Mouse (Mus musculus) embryo, embryonic 10.5 days (tissue): Measurements from ENCODE around the gene Ubxn7.

Source experiments
- DNase-seq: peaks from one replicate; pipeline ENCODE4 v3.0.0-alpha.2; 2015; ENCODE audit warnings: low spot score

Ubxn7 gene

DNA sequence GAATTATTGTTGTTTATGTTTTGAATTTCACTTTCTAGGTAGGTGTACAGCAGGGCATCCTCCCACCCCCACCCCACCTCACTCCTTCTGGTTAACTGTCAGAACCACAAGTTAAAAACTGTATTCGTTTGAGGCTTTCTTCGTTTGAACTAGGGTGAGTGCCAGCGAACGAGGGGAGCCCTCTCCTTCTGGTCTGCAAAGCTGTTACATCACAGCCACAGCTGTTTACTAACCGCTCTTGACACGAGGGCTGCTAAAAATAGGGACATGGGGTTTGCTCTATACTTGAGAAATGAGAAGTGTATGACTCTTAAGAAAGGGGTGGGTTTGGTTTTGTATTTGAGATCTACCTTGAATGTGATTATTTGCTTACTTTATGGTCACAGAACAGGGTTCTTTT is 102.0 kb downstream of the Ubxn7 start:
- no peak for DNase-seq

DNA sequence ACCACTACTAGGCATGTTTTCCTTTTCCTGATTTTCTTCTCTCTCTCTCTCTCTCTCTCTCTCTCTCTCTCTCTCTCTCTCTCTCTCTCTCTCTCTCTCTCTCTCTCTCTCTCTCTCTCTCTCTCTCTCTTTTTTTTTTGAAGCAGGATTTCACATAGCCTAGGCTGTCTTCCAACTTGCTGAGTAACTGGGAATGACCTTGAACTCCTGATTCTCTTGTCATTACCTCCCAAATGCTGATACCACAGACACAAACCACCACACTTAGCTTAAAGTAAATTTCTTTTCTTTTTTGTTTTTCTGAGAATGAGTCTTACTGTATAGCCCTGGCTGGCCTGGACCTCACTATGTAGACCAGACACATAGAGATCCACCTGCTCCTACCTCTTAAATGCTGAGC is 102.6 kb downstream of the Ubxn7 start:
- no peak for DNase-seq

DNA sequence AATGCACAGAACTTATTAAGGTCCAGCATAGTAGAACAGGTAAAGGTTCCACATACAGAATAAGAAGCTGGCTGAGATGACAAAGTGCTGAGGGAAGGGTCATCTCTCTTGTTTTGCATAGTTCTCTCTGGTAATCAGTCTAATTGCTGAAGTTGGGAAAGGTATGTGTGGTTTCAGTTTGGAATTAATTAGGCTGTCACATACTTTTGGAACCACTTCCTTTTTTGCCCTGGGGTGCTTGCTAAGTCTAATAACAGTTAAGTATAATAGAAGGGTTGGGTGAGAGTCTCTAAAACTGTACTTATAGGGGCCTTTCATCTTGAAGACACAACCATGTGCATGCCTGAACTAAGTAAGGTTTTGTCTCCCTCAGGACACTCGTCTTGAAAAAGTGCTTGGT is 104.6 kb downstream of the Ubxn7 start:
- no peak for DNase-seq

DNA sequence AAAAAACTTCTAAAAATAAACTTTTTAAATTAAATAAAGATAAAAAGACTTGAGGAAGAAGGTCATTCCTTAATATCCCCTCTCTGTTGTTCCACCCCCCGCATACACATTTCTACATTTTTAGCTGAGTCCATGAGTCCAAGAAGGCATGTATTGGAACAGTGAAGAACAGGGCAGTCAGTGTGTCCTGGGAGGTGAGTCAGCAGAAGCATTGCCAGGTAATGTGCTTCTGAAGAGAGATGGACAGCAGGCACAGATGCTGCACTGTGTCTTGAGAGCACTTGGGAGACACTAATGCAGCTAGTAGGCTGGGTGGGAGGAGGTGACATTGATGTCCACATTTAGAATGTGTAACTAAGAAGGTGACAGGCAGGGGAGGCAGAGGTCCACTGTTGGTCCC is 105.2 kb downstream of the Ubxn7 start:
- DNase-seq, result no peak

DNA sequence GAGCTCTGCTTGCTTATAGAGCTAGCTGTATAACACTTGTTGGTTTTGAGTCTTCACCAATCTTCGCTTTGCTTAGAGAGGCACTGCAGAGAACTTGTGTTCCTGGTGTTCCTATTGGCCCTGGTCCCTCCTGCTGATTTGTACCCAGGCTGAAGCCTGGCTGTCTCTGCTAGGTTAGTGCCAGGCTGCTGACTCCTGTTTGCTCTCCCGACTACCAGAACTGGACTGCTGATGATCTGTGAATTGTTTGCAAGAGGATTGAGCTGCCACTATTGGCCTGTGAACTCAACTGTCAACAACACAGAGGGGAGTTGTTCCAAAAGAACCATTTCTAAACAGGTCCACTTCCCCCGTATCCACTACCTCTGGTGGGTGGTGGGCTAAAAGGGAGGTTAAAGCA is 109.4 kb downstream of the Ubxn7 start:
- no peak for DNase-seq
